Mouse (Mus musculus) spleen, adult 12 weeks (tissue): ENCODE data around the gene Sdc1.
A peak's percentile ranks its signal among the peaks of the same experiment; 100 is the strongest.

Experiments
- DNase-seq: peaks from one replicate; pipeline ENCODE4 v3.0.0; 2022; ENCODE audit warnings: low spot score

The Sdc1 gene

DNA sequence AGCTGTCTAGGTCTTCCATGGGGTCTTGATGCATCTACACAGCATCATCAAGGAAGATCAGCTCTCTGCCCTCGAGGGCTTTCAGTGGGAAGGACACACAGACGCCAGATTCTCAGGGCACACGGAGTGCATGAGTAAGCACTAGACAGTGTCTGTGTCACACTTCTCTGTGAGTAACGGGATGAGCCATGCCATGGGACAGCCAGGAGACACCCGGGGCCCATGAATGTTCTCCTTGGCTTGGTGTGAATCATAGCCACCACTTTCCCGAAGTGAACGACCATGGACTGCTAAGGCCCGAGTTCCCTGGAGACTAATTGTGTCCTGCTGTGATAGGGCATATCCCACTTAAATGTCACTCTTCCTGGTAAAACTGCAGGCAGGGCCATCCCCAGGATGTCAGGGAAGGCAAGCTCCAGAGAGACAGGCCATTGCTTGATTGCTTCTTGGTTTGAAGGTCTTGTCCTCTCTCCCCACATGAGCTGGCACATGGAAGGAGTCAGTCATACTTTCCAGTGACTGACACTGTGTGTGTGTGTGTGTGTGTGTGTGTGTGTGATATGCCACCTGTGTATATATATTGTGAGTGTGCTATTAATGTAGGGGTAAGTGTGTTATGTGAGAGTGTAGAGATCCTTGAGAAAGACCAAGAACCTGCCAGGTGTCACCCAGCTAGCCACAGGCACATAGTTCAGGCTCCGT is 56.0 kb downstream of the Sdc1 start:
- DNase-seq, result no peak

DNA sequence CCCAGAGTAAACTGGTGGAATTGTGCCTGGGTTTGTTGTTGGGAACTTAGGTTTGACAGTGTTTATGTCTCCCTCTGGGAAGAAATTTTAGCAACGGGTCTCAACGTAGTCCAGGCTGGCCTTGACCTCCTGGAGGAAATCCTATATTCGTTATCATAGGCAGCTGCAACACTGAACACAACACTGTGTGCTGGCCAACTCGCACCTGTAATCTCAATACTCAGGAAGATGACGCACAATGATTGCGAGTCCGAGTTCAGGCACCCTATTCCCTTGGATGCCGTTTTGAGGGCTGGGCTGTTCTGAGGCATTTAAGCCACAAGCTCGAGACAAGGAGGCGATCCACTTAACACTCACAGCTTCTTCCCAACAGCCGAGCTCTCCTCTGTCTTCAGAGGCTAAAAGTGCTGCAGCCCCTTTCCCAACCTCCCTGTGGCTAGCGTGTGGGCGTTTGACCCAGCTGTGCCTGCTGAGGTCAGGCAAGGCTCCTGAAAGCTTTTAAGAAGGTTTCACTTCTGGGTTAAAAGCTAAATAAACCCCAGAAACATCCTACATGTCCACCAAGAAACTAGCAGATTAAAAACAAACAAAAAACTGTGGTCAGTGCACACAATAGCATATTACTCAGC is 58.0 kb downstream of the Sdc1 start:
- no peak for DNase-seq

DNA sequence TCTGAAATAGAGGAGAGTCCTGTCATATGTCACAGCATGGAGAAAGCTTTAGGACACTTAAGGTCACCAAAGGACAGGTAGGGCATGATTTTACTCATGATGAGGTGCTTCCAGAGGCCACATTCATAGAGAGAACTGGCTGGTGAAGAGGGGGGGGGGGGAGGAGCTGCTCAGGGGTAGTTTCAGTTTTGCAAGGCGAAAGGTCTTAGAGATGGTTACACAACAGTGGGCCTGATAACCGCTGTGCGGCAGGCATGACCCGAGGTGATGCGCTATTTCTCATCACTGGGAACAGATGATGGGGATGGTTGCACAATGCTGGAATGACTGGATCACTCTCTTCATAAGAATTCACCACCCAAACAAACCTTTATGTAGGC is 58.5 kb downstream of the Sdc1 start:
- no peak for DNase-seq

DNA sequence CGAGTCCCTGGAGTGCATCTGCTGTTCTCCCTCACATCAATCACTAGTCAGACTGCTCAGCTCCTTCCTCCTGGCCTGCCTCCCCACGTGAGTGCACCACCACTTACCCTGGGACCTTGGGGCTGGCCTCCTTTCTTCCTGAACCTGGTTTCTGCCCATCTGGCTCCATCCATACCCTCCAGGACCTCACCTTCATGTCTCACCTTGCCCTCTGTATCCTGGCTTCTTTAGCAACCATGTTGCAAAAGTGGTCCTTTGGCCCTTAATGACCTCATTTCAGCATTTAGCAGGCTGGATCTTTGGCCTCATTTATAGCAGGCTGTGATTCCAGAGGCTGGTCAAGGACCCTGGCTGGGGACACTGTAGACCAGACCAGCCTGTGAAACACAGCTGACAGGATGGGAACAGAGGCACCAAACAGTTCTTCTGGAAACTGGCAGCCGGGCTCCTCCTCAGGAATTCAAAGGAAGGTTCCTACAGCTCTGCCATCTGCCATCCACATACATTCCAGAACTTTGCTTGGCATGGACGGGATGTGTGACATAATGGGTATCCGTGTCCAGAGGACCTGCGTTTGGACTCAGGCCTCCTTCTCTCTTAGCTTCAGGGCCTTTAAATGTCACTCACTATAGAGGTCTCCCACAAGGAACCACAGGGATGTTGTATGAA is 60.0 kb downstream of the Sdc1 start:
- no peak for DNase-seq

DNA sequence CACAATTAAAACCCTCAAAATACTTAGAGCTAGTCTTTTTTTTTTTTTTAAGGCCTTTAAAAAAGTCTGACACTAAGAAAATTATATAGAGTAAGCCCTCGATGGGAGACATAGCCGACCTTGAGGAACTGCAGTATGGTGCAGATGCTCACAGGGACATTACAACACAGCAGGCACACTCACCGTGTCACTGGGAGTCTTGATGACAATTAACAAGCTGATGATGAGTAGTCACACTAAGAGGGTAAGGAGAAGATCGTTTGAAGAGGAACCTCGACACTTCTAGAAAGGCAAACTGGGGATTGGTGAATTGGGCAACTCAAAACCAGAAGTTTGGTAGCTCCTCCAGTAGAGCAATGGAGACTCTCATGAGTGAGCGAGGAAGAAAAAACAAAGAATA is 60.6 kb downstream of the Sdc1 start:
- no peak for DNase-seq

DNA sequence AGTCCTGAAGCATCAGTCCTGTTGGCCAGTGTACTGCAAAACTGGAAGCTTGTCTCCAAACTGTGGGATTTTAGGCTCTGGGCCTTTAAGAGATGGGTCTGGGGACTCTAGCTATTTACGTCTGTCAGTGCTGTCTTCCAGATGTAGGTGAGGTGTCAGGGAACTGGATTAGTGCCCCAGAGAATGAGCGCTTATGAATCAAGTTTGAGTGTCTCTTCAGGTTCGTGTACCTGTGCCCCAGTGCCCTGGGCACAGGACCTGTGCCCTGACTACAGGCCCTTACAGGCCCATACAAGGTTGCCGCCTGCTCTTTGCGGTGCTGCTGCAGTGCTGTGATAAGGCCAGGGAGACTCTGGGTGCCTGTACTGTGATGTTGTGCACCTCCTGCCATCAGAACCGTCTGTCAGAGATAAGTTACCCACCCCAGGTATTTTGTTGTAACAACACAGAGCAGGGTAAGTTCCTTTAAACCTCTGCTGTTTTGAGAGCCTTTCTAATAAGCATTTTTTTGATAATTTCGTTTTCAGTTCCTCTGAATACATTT is 69.7 kb downstream of the Sdc1 start:
- peak; percentile 21 for DNase-seq

DNA sequence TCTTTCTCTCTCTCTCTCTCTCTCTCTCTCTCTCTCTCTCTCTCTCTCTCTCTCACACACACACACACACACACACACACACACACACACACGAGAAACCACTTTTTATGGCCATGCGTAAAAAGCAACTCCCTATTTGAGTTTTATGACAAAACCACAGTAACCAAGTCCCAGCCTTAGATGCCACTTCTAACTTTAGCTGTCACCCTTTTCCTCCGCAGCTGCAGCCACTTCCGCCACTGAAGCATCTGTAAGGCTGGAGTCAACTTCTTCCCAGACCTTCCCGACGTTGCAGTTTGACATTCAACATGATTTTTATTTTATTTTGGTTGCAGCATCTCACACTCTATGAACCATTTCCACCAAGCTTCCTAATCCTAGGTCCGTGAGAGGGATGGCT is 71.6 kb downstream of the Sdc1 start:
- DNase-seq, result no peak
